Mouse (Mus musculus) MEL (cell line): Measurements from ENCODE around the gene Arhgef33.

Experiments used
- CTCF ChIP-seq, 3 experiments: IDR thresholded peaks in 2 of 3; conservative IDR thresholded peaks in 1 of 3; 2 replicates each; pipeline ENCODE4 v1.5.1; 2011 to 2012; ENCODE audit warnings: low read length in 3 of 3, low read depth in 2 of 3, mild to moderate bottlenecking in 2 of 3, improper control_type of control experiment in 1 of 3, inconsistent platforms in 1 of 3, mixed read lengths in 1 of 3, moderate library complexity in 1 of 3; ENCODE audit not compliant: control insufficient read depth in 1 of 3, insufficient read depth in 1 of 3, poor library complexity in 1 of 3, severe bottlenecking in 1 of 3
- EP300 ChIP-seq, 2 experiments: IDR thresholded peaks; 2 replicates each; pipeline ENCODE4 v1.6.1; 2011; ENCODE audit warnings: improper control_type of control experiment in 2 of 2, low read length in 2 of 2, low read depth in 1 of 2, mild to moderate bottlenecking in 1 of 2
- GATA1 ChIP-seq: IDR thresholded peaks from 2 replicates; pipeline ENCODE4 v1.6.1; 2011; ENCODE audit warnings: low read depth, low read length, improper control_type of control experiment
- NRF1 ChIP-seq: IDR thresholded peaks from 2 replicates; pipeline ENCODE4 v1.6.1; 2014; ENCODE audit warnings: low read depth, mild to moderate bottlenecking, inconsistent platforms, low read length, improper control_type of control experiment, moderate library complexity; ENCODE audit not compliant: poor library complexity, insufficient read depth, severe bottlenecking
- POLR2A ChIP-seq, 2 experiments: IDR thresholded peaks; 2 replicates each; pipeline ENCODE4 v1.6.1; 2011 to 2012; ENCODE audit warnings: low read length in 2 of 2, mild to moderate bottlenecking in 2 of 2, control low read depth in 1 of 2, improper control_type of control experiment in 1 of 2, low read depth in 1 of 2, moderate library complexity in 1 of 2; ENCODE audit not compliant: control insufficient read depth in 1 of 2, insufficient read depth in 1 of 2, poor library complexity in 1 of 2
- SMC3 ChIP-seq: IDR thresholded peaks from 2 replicates; pipeline ENCODE4 v1.6.1; 2011; ENCODE audit warnings: low read depth, low read length, improper control_type of control experiment
- USF1 ChIP-seq: IDR thresholded peaks from 2 replicates; pipeline ENCODE4 v1.6.1; 2014; ENCODE audit warnings: low read depth, mild to moderate bottlenecking, inconsistent platforms, low read length, improper control_type of control experiment, moderate library complexity
- USF2 ChIP-seq, 2 experiments: IDR thresholded peaks; 2 replicates each; pipeline ENCODE4 v1.6.1; 2011 to 2012; ENCODE audit warnings: improper control_type of control experiment in 2 of 2, low read length in 2 of 2, borderline replicate concordance in 1 of 2, inconsistent platforms in 1 of 2, low read depth in 1 of 2, mild to moderate bottlenecking in 1 of 2; ENCODE audit not compliant: insufficient read depth in 1 of 2
- ZMIZ1 ChIP-seq: IDR thresholded peaks from 2 replicates; pipeline ENCODE4 v1.6.1; 2012; ENCODE audit warnings: low read depth, mild to moderate bottlenecking, inconsistent platforms, low read length, improper control_type of control experiment, moderate library complexity
- ZNF384 ChIP-seq: IDR thresholded peaks from 2 replicates; pipeline ENCODE4 v1.6.1; 2012; ENCODE audit warnings: low read depth, mild to moderate bottlenecking, inconsistent platforms, low read length, improper control_type of control experiment

GRCm38 (mm10) chr17:80426901-80427300 is 119.7 kb downstream of the Arhgef33 start:
- TF ChIP-seq ZMIZ1 (no peak), USF2 (IDR thresholded peaks at IDR 0.05; ENCODE audit: borderline replicate concordance in 1 of 2, insufficient read depth in 1 of 2, low read depth in 1 of 2, low read length in 2 of 2) (no peak), EP300 (IDR thresholded peaks at IDR 0.05; ENCODE audit: low read depth in 1 of 2, low read length in 2 of 2) (no peak), CTCF (IDR thresholded peaks at IDR 0.05 in 2 of 3, conservative IDR thresholded peaks at IDR 0.05 in 1 of 3; ENCODE audit: control insufficient read depth in 1 of 3, insufficient read depth in 1 of 3, low read depth in 2 of 3, low read length in 3 of 3, poor library complexity in 1 of 3, severe bottlenecking in 1 of 3) (no peak), NRF1 (no peak), SMC3 (no peak), GATA1 (no peak), ZNF384 (no peak), POLR2A (IDR thresholded peaks at IDR 0.05; ENCODE audit: control insufficient read depth in 1 of 2, insufficient read depth in 1 of 2, low read depth in 1 of 2, low read length in 2 of 2, poor library complexity in 1 of 2) (no peak), USF1 (no peak)
